Mouse (Mus musculus) CH12.LX (cell line): ENCODE data around the gene Eif2d. TPM values are rescaled to one million over a fixed set of nuclear protein-coding genes. Genes with fewer than 3 reads are reported as not detected.
A peak's percentile ranks its signal among the peaks of the same experiment; 100 is the strongest.

Experiments used
- DNase-seq: peaks from one replicate; pipeline ENCODE4 v3.0.0-alpha.2; 2013; ENCODE audit errors: extremely low read depth
- H3K27ac ChIP-seq: 2 replicates; pipeline ENCODE4 v1.5.1; 2012; ENCODE audit warnings: low read depth, mild to moderate bottlenecking, control low read depth, moderate library complexity; ENCODE audit not compliant: insufficient read depth
- H3K27me3 ChIP-seq: replicated peaks from 2 replicates; pipeline ENCODE3; 2012; ENCODE audit warnings: inconsistent platforms
- H3K36me3 ChIP-seq, 2 experiments: replicated peaks in 1 of 2; 2 replicates each; pipeline versions ENCODE3 to v1.6.1; 2012; ENCODE audit warnings: inconsistent platforms in 1 of 2, low read length in 1 of 2, mild to moderate bottlenecking in 1 of 2, mixed read lengths in 1 of 2, moderate library complexity in 1 of 2; ENCODE audit not compliant: control insufficient read depth in 1 of 2, insufficient read depth in 1 of 2
- H3K4me1 ChIP-seq, 2 experiments: 2 replicates each; pipeline ENCODE4 v1.6.1; 2012; ENCODE audit warnings: inconsistent platforms in 1 of 2, moderate library complexity in 1 of 2; ENCODE audit not compliant: insufficient read depth in 2 of 2, control insufficient read depth in 1 of 2
- H3K4me2 ChIP-seq: 2 replicates; pipeline ENCODE4 v1.6.1; 2012; ENCODE audit warnings: low read depth, mild to moderate bottlenecking, control low read depth; ENCODE audit not compliant: poor library complexity, insufficient read depth, severe bottlenecking
- H3K4me3 ChIP-seq, 3 experiments: fragments of 150-350 bp in 1 of 3; sonication (generic) in 1 of 3; replicated peaks in 1 of 3; 2 replicates each; pipeline versions ENCODE3 to v1.5.1; 2011 to 2012; ENCODE audit warnings: low read depth in 2 of 3, low read length in 2 of 3, mild to moderate bottlenecking in 2 of 3, moderate library complexity in 2 of 3, control low read depth in 1 of 3, improper control_type of control experiment in 1 of 3, inconsistent platforms in 1 of 3, mixed read lengths in 1 of 3; ENCODE audit not compliant: poor library complexity in 1 of 3
- H3K79me2 ChIP-seq: replicated peaks from 2 replicates; pipeline ENCODE4 v1.6.1; 2012; ENCODE audit warnings: mild to moderate bottlenecking, moderate library complexity; ENCODE audit not compliant: control insufficient read depth, poor library complexity, insufficient read depth, severe bottlenecking; ENCODE audit errors: extremely low read depth
- H3K9ac ChIP-seq: 2 replicates; pipeline ENCODE4 v1.6.1; 2012; ENCODE audit warnings: low read depth, mild to moderate bottlenecking, control low read depth, moderate library complexity; ENCODE audit not compliant: insufficient read depth
- H3K9me3 ChIP-seq: replicated peaks from 2 replicates; pipeline ENCODE3; 2012; ENCODE audit warnings: low read length, inconsistent platforms, mixed read lengths
- BHLHE40 ChIP-seq: IDR thresholded peaks from 2 replicates; pipeline ENCODE4 v1.6.1; 2011; ENCODE audit warnings: mild to moderate bottlenecking, low read depth, low read length, improper control_type of control experiment
- CHD1 ChIP-seq: IDR thresholded peaks from 2 replicates; pipeline ENCODE4 v1.6.1; 2012; ENCODE audit warnings: low read depth, low read length, improper control_type of control experiment, inconsistent platforms
- CHD2 ChIP-seq: IDR thresholded peaks from 2 replicates; pipeline ENCODE4 v1.6.1; 2011; ENCODE audit warnings: low read length, improper control_type of control experiment
- CTCF ChIP-seq, 2 experiments: IDR thresholded peaks in 1 of 2; conservative IDR thresholded peaks in 1 of 2; 2 replicates each; pipeline ENCODE4 v1.5.1; 2011 to 2012; ENCODE audit warnings: low read depth in 2 of 2, low read length in 2 of 2, improper control_type of control experiment in 1 of 2, inconsistent platforms in 1 of 2, mild to moderate bottlenecking in 1 of 2, moderate library complexity in 1 of 2
- E2F4 ChIP-seq: IDR thresholded peaks from 2 replicates; pipeline ENCODE4 v1.6.1; 2011; ENCODE audit warnings: low read depth, low read length, improper control_type of control experiment; ENCODE audit not compliant: insufficient replicate concordance
- ELF1 ChIP-seq: IDR thresholded peaks from 2 replicates; pipeline ENCODE4 v1.6.1; 2014; ENCODE audit warnings: low read depth, mild to moderate bottlenecking, inconsistent platforms, low read length, improper control_type of control experiment
- EP300 ChIP-seq: IDR thresholded peaks from 2 replicates; pipeline ENCODE4 v1.6.1; 2011; ENCODE audit warnings: low read length, improper control_type of control experiment
- ETS1 ChIP-seq: conservative IDR thresholded peaks from 2 replicates; pipeline ENCODE4 v1.6.1; 2012; ENCODE audit warnings: low read depth, mild to moderate bottlenecking, inconsistent platforms, low read length, improper control_type of control experiment, moderate library complexity
- GABPA ChIP-seq: IDR thresholded peaks from 2 replicates; pipeline ENCODE4 v1.6.1; 2012; ENCODE audit warnings: low read depth, low read length, improper control_type of control experiment, inconsistent platforms; ENCODE audit not compliant: insufficient replicate concordance
- HCFC1 ChIP-seq: IDR thresholded peaks from 2 replicates; pipeline ENCODE4 v1.6.1; 2012; ENCODE audit warnings: low read depth, mild to moderate bottlenecking, inconsistent platforms, low read length, improper control_type of control experiment
- IRF4 ChIP-seq: IDR thresholded peaks from 2 replicates; pipeline ENCODE4 v1.6.1; 2014; ENCODE audit warnings: low read depth, mild to moderate bottlenecking, inconsistent platforms, low read length, improper control_type of control experiment
- JUN ChIP-seq: IDR thresholded peaks from 2 replicates; pipeline ENCODE4 v1.6.1; 2011; ENCODE audit warnings: low read depth, mild to moderate bottlenecking, low read length, improper control_type of control experiment, moderate library complexity; ENCODE audit not compliant: insufficient read depth
- JUND ChIP-seq: conservative IDR thresholded peaks from 2 replicates; pipeline ENCODE4 v1.6.1; 2011; ENCODE audit warnings: low read depth, low read length, improper control_type of control experiment
- KAT2A ChIP-seq: IDR thresholded peaks from 2 replicates; pipeline ENCODE4 v1.6.1; 2012; ENCODE audit warnings: low read length, improper control_type of control experiment, inconsistent platforms; ENCODE audit not compliant: insufficient replicate concordance
- MAFK ChIP-seq: IDR thresholded peaks from 2 replicates; pipeline ENCODE4 v1.6.1; 2011; ENCODE audit warnings: low read length, improper control_type of control experiment; ENCODE audit not compliant: insufficient replicate concordance
- MAX ChIP-seq: IDR thresholded peaks from 2 replicates; pipeline ENCODE4 v1.6.1; 2011; ENCODE audit warnings: low read length, improper control_type of control experiment
- MAZ ChIP-seq: IDR thresholded peaks from 2 replicates; pipeline ENCODE4 v1.6.1; 2012; ENCODE audit warnings: low read depth, mild to moderate bottlenecking, inconsistent platforms, low read length, improper control_type of control experiment, moderate library complexity
- MEF2A ChIP-seq: IDR thresholded peaks from 2 replicates; pipeline ENCODE4 v1.6.1; 2014; ENCODE audit warnings: low read depth, mild to moderate bottlenecking, inconsistent platforms, low read length, improper control_type of control experiment, borderline replicate concordance
- MXI1 ChIP-seq: IDR thresholded peaks from 2 replicates; pipeline ENCODE4 v1.6.1; 2011; ENCODE audit warnings: mild to moderate bottlenecking, low read depth, low read length, improper control_type of control experiment
- MYC ChIP-seq: IDR thresholded peaks from 2 replicates; pipeline ENCODE4 v1.6.1; 2011; ENCODE audit warnings: low read depth, mild to moderate bottlenecking, improper control_type of control experiment, low read length
- NELFE ChIP-seq: IDR thresholded peaks from 2 replicates; pipeline ENCODE4 v1.6.1; 2011; ENCODE audit warnings: low read depth, low read length, improper control_type of control experiment
- NRF1 ChIP-seq: IDR thresholded peaks from 2 replicates; pipeline ENCODE4 v1.6.1; 2014; ENCODE audit warnings: low read depth, mild to moderate bottlenecking, inconsistent platforms, low read length, improper control_type of control experiment, moderate library complexity
- PAX5 ChIP-seq: IDR thresholded peaks from 2 replicates; pipeline ENCODE4 v1.6.1; 2012; ENCODE audit warnings: low read length, inconsistent platforms, mixed read lengths
- POLR2A ChIP-seq: IDR thresholded peaks from 2 replicates; pipeline ENCODE4 v1.6.1; 2011; ENCODE audit warnings: low read depth, mild to moderate bottlenecking, improper control_type of control experiment, low read length
- POLR2AphosphoS2 ChIP-seq: IDR thresholded peaks from 2 replicates; pipeline ENCODE4 v1.6.1; 2011; ENCODE audit warnings: low read depth, low read length, improper control_type of control experiment
- RAD21 ChIP-seq: IDR thresholded peaks from 2 replicates; pipeline ENCODE4 v1.6.1; 2011; ENCODE audit warnings: low read depth, mild to moderate bottlenecking, low read length, improper control_type of control experiment, moderate library complexity
- RCOR1 ChIP-seq: conservative IDR thresholded peaks from 2 replicates; pipeline ENCODE4 v1.6.1; 2012; ENCODE audit warnings: low read depth, mild to moderate bottlenecking, inconsistent platforms, low read length, improper control_type of control experiment
- SIN3A ChIP-seq: IDR thresholded peaks from 2 replicates; pipeline ENCODE4 v1.6.1; 2012; ENCODE audit warnings: low read length, improper control_type of control experiment, inconsistent platforms
- SMC3 ChIP-seq: IDR thresholded peaks from 2 replicates; pipeline ENCODE4 v1.6.1; 2011; ENCODE audit warnings: low read depth, low read length, improper control_type of control experiment
- TBP ChIP-seq: conservative IDR thresholded peaks from 2 replicates; pipeline ENCODE4 v1.6.1; 2011; ENCODE audit warnings: low read depth, low read length, improper control_type of control experiment
- TCF12 ChIP-seq: IDR thresholded peaks from 2 replicates; pipeline ENCODE4 v1.6.1; 2014; ENCODE audit warnings: low read depth, mild to moderate bottlenecking, inconsistent platforms, low read length, improper control_type of control experiment
- UBTF ChIP-seq: IDR thresholded peaks from 2 replicates; pipeline ENCODE4 v1.6.1; 2012; ENCODE audit warnings: low read depth, mild to moderate bottlenecking, inconsistent platforms, low read length, improper control_type of control experiment, moderate library complexity
- USF1 ChIP-seq: IDR thresholded peaks from 2 replicates; pipeline ENCODE4 v1.6.1; 2014; ENCODE audit warnings: low read depth, mild to moderate bottlenecking, inconsistent platforms, low read length, improper control_type of control experiment
- USF2 ChIP-seq: conservative IDR thresholded peaks from 2 replicates; pipeline ENCODE4 v1.6.1; 2011; ENCODE audit warnings: low read depth, low read length, improper control_type of control experiment
- ZC3H11A ChIP-seq: IDR thresholded peaks from 2 replicates; pipeline ENCODE4 v1.6.1; 2012; ENCODE audit warnings: low read depth, mild to moderate bottlenecking, inconsistent platforms, low read length, improper control_type of control experiment
- ZKSCAN1 ChIP-seq: IDR thresholded peaks from 2 replicates; pipeline ENCODE4 v1.6.1; 2012; ENCODE audit warnings: low read depth, inconsistent platforms, low read length, improper control_type of control experiment, borderline replicate concordance
- ZMIZ1 ChIP-seq: IDR thresholded peaks from 2 replicates; pipeline ENCODE4 v1.6.1; 2012; ENCODE audit warnings: low read depth, mild to moderate bottlenecking, inconsistent platforms, low read length, improper control_type of control experiment
- ZNF384 ChIP-seq: IDR thresholded peaks from 2 replicates; pipeline ENCODE4 v1.6.1; 2012; ENCODE audit warnings: low read depth, low read length, improper control_type of control experiment, inconsistent platforms
- dilution Hi-C: fragments of 300-500 bp; cut with MboI; formaldehyde crosslinking; loops from 2 replicates; pipeline ENCODE4 v1.14.3; 2020; ENCODE audit warnings: low sequenced_read_pairs; ENCODE audit not compliant: extremely low pct_unique_long_range_greater_than_20kb, extremely low pct_ligation_motif_present
- in situ Hi-C: fragments of 300-500 bp; cut with MboI; formaldehyde crosslinking; loops from 3 replicates; pipeline ENCODE4 v1.14.3; 2019; ENCODE audit warnings: low sequenced_read_pairs, low pct_ligation_motif_present, low pct_unique_long_range_greater_than_20kb, mixed read lengths
- polyA plus RNA-seq: library from polyadenylated mRNA; unstranded; fragments of >175 nt; gene quantifications from 2 replicates; pipeline ENCODE4 v1.2.1, GENCODE M21; 2012; ENCODE audit warnings: low read depth; ENCODE audit not compliant: insufficient read length
- total RNA-seq, 2 experiments: library from RNA; depleted of rRNA; stranded (reverse); fragments of 300-350 nt in 1 of 2; fragments of >200 nt in 1 of 2; gene quantifications; 2 replicates each; pipeline ENCODE4 v1.2.3; 2012 to 2014

The Eif2d gene
- total and polyA plus RNA-seq, 3 experiments, result 46.9 to 57.2 (median 53.0) TPM

DNA sequence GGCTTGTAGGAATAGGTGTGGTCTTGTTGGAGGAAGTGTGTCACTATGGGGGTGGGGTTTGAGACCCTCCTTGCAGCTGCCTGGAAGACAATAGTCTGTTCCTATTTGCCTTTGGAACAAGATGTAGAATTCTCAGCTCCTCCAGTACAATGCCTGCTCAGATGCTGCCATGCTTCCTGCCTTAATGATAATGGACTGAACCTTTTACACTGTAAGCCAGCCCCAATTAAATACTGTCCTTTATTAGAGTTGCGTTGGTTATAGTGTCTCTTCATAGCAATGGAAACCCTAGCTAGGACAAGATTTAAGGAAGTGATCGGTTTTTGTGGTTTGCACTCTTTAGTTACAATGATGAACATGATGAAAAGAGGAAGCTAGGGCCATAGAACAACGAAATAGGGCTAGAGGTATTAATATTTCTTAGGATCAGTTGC lies 6.8 kb upstream of the Eif2d start:
- no peaks in the 10 kb centered on the region for H3K27me3 ChIP-seq
- H3K36me3 ChIP-seq, result peaks cover 0 to 3% of the 10 kb centered on the region in 2 experiments
- H3K27ac ChIP-seq, result peak overlapping the region; percentile 71
- peaks cover 13 to 40% of the 10 kb centered on the region in 2 experiments for H3K4me1 ChIP-seq
- no peak for TF ChIP-seq JUN
- no peak for TF ChIP-seq RCOR1
- TF ChIP-seq MAFK, result 0 out of 2 replicates have a peak, but pooled peaks have one; percentile 31
- TF ChIP-seq CTCF (conservative IDR thresholded peaks at IDR 0.05 in 1 of 2, IDR thresholded peaks at IDR 0.05 in 1 of 2; ENCODE audit: low read depth in 2 of 2, low read length in 2 of 2), result no peak
- no peak for TF ChIP-seq PAX5
- TF ChIP-seq POLR2AphosphoS2, result peak; percentile 52; the same call in 1 of the 2 replicates
- TF ChIP-seq CHD1, result peak; percentile 80; the same call in 1 of the 2 replicates
- TF ChIP-seq ZKSCAN1, result no peak
- no peak for TF ChIP-seq USF2
- TF ChIP-seq CHD2, result no peak
- peak; percentile 60; the same call in 1 of the 2 replicates for TF ChIP-seq NELFE
- peak; percentile 33; the same call in 1 of the 2 replicates for TF ChIP-seq ETS1
- TF ChIP-seq KAT2A, result no peak
- TF ChIP-seq MAZ, result no peak
- TF ChIP-seq HCFC1, result peak; percentile 35; the same call in 1 of the 2 replicates
- no peak for TF ChIP-seq USF1
- peak; percentile 53; the same call in 1 of the 2 replicates for TF ChIP-seq MYC
- no peak for TF ChIP-seq GABPA
- no peak for TF ChIP-seq NRF1
- peak; percentile 53; the same call in 1 of the 2 replicates for TF ChIP-seq MEF2A
- TF ChIP-seq MXI1, result no peak
- TF ChIP-seq ZNF384, result no peak
- peak; percentile 36; the same call in 1 of the 2 replicates for TF ChIP-seq JUND
- peak; percentile 66; the same call in 1 of the 2 replicates for TF ChIP-seq ZMIZ1
- no peak for TF ChIP-seq UBTF
- no peak; the same call in 1 of the 2 replicates for TF ChIP-seq SMC3
- TF ChIP-seq E2F4, result no peak
- TF ChIP-seq IRF4, result peak; percentile 93
- TF ChIP-seq BHLHE40, result peak; percentile 44
- no peak for TF ChIP-seq RAD21
- TF ChIP-seq TCF12, result peak; percentile 29; the same call in 1 of the 2 replicates
- TF ChIP-seq MAX, result no peak
- peak; percentile 73; the same call in 1 of the 2 replicates for TF ChIP-seq SIN3A
- TF ChIP-seq POLR2A, result peak; percentile 62
- no peak for TF ChIP-seq ELF1
- peak; percentile 93 for TF ChIP-seq EP300
- TF ChIP-seq ZC3H11A, result no peak
- 0 out of 2 replicates have a peak, but pooled peaks have one; percentile 48 for TF ChIP-seq TBP
- DNase-seq, result peak; percentile 89
- in situ Hi-C loops (no loop called here), dilution Hi-C loops (no loop called here)
- H3K9me3 ChIP-seq, result peaks cover 2% of the 10 kb centered on the region
- H3K4me3 ChIP-seq, result peak overlapping the region; percentile 21 to 46 (median 34)
- no peaks in the 10 kb centered on the region for H3K79me2 ChIP-seq
- H3K4me2 ChIP-seq, result peak overlapping the region; percentile 75
- H3K9ac ChIP-seq, result peak overlapping the region; percentile 53; the same call in 1 of the 2 replicates
